Mouse (Mus musculus) spleen, postnatal 0 days (tissue): ENCODE data around the gene Slco4a1. TPM values are rescaled to one million over a fixed set of nuclear protein-coding genes. Genes with fewer than 3 reads are reported as not detected.

Source experiments
- polyA plus RNA-seq: library from polyadenylated mRNA; unstranded; fragments of >200 nt; fragmentation: Nextera tagmentation; extraction: Ambion mirVana; gene quantifications from 2 replicates; pipeline ENCODE4 v1.2.1, GENCODE M21; 2015

The Slco4a1 gene
- polyA plus RNA-seq = 0.77 and 1.2 TPM in 2 replicates

DNA sequence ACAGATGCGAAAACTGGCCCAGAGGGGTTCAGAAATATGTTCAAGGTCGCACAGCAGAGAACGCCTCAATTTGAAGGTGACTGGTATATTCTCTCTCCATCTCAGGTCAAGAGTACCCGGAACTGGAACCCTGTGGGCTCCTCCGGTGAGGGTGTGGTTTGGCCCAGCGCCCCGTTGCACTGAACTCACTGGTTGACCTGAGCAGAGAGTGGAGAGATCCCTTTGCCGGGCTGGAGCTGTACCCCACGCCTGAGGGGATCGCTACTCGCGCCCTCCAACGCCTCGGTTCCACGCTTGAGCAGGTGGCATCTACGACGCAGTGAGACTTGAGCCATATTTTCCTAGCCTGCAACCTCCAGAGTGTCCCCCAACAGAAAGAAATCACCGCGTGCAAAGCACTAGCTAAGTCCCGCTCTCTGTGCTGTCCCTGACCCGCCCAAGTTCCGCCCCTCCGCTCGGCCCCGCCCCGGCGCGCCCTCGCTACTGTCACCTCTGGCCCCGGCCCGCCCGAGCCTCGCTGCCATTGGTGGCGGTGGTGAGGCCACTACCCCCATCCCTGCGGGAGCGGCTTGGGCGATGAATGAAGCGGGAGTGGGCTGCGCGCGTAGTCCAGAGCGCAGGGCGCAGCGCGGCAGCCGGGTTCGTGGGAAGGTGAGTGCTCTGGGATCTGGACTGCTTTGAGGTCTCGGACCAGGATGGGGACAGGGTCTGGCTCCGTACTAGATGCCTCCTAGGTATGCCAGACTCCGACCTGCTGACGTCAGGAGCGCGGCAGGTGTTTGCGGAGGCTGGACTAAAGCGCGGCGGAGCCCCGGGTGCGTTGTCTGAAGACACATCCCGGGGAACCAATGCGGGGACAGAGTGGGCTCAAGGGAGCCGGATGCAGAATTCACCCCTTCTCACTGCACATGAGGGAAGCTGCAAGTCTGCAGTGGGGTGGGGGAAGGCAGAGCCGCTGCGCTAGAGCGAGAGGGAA is at the start of gene Slco4a1:
TSS of gene Slco4a1 (plus strand) at position 523 of the 976 bp plus-strand sequence.

DNA sequence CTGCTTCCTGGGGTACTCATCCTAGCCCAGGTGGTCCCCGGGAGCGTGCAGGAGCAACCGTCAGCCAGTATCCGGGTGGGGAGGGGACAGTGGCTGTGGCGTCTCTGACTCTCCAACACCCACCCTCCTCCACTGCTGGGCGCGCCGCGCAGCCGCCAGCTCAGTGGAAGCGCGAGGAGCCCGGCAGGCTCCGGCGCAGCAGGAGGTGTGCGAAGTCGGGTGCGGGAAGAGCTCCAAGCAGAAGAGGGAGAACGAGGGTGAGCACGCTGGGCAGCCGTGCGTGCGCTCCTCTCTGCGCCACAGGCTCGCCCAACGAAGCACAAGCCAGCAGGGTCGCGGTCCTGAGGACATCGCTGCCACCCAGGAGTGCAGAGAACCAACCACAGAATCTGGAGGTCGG is 43.7 kb downstream of the Slco4a1 start, which contains the start of gene Ntsr1:
TSS of gene Ntsr1 (plus strand) at position 236 of the 400 bp plus-strand sequence.

Other genes starting within 250 kb of the Slco4a1 start
- 4.5 and 6.5 TPM in 2 replicates for gene Lama5, start 230.4 kb upstream of the Slco4a1 start, polyA plus RNA-seq
- 829 and 881 TPM in 2 replicates for gene Rps21, start 198.9 kb upstream of the Slco4a1 start, polyA plus RNA-seq
- gene Cables2, start 182.7 kb upstream of the Slco4a1 start, polyA plus RNA-seq = 6.9 and 7.4 TPM in 2 replicates
- gene Rbbp8nl, start 166.4 kb upstream of the Slco4a1 start, polyA plus RNA-seq = not detected in 2 replicates
- 0.30 and 0.58 TPM in 2 replicates for gene Gata5, start 121.5 kb upstream of the Slco4a1 start, polyA plus RNA-seq
- gene Ntsr1, start 43.7 kb downstream of the Slco4a1 start, polyA plus RNA-seq = 0.04 and 0.05 TPM in 2 replicates
- 15.8 and 16.5 TPM in 2 replicates for gene Mrgbp, start 125.1 kb downstream of the Slco4a1 start, polyA plus RNA-seq
- 29.7 and 35.4 TPM in 2 replicates for gene Ogfr, start 133.0 kb downstream of the Slco4a1 start, polyA plus RNA-seq
- 0.74 and 0.79 TPM in 2 replicates for gene Col9a3, start 141.5 kb downstream of the Slco4a1 start, polyA plus RNA-seq
- 0.06 TPM in 1 of 2 replicates, not detected in the other for gene Tcfl5, start 186.5 kb downstream of the Slco4a1 start, polyA plus RNA-seq